Mouse (Mus musculus) MEL (cell line): ENCODE data around the gene Rbm47. TPM values are rescaled to one million over a fixed set of nuclear protein-coding genes. Genes with fewer than 3 reads are reported as not detected.

Experiments
- DNase-seq: peaks from one replicate; pipeline ENCODE4 v3.0.0; 2011; ENCODE audit warnings: low read depth, low spot score
- H3K27ac ChIP-seq: 2 replicates; pipeline ENCODE4 v1.5.1; 2012; ENCODE audit warnings: low read depth, mild to moderate bottlenecking, control low read depth, low read length, moderate library complexity; ENCODE audit not compliant: control insufficient read depth
- H3K27me3 ChIP-seq, 2 experiments: fragments of 150-350 bp in 1 of 2; sonication (generic) in 1 of 2; 2 replicates each; pipeline ENCODE4 v1.6.1; 2012; ENCODE audit warnings: low read length in 2 of 2, mild to moderate bottlenecking in 2 of 2, improper control_type of control experiment in 1 of 2, moderate library complexity in 1 of 2; ENCODE audit not compliant: insufficient read depth in 2 of 2, control insufficient read depth in 1 of 2
- H3K36me3 ChIP-seq, 2 experiments: 2 replicates each; pipeline ENCODE4 v1.6.1; 2012 to 2014; ENCODE audit warnings: low read length in 2 of 2, improper control_type of control experiment in 1 of 2, inconsistent platforms in 1 of 2, mild to moderate bottlenecking in 1 of 2; ENCODE audit not compliant: insufficient read depth in 2 of 2, control insufficient read depth in 1 of 2
- H3K4me1 ChIP-seq, 2 experiments: fragments of 150-350 bp in 1 of 2; sonication (generic) in 1 of 2; 2 replicates each; pipeline ENCODE4 v1.6.1; 2012; ENCODE audit warnings: low read length in 2 of 2, improper control_type of control experiment in 1 of 2, mild to moderate bottlenecking in 1 of 2; ENCODE audit not compliant: insufficient read depth in 2 of 2, control insufficient read depth in 1 of 2
- H3K4me3 ChIP-seq, 2 experiments: fragments of 150-350 bp in 1 of 2; sonication (generic) in 1 of 2; 2 replicates each; pipeline ENCODE4 v1.5.1; 2012; ENCODE audit warnings: low read depth in 2 of 2, low read length in 2 of 2, mild to moderate bottlenecking in 2 of 2, moderate library complexity in 2 of 2, control low read depth in 1 of 2, improper control_type of control experiment in 1 of 2; ENCODE audit not compliant: control insufficient read depth in 1 of 2, insufficient read depth in 1 of 2
- H3K79me2 ChIP-seq: 2 replicates; pipeline ENCODE4 v1.6.1; 2012; ENCODE audit warnings: mild to moderate bottlenecking, low read length, moderate library complexity; ENCODE audit not compliant: control insufficient read depth, poor library complexity, insufficient read depth
- H3K9ac ChIP-seq: 2 replicates; pipeline ENCODE4 v1.6.1; 2012; ENCODE audit warnings: low read depth, mild to moderate bottlenecking, control low read depth, low read length, moderate library complexity; ENCODE audit not compliant: control insufficient read depth, poor library complexity, severe bottlenecking
- H3K9me3 ChIP-seq: fragments of 150-350 bp; sonication (generic); replicated peaks from 2 replicates; pipeline ENCODE4 v1.6.1; 2012; ENCODE audit warnings: mild to moderate bottlenecking, low read length, improper control_type of control experiment, moderate library complexity; ENCODE audit not compliant: insufficient read depth
- CHD1 ChIP-seq: IDR thresholded peaks from 2 replicates; pipeline ENCODE4 v1.6.1; 2012; ENCODE audit warnings: low read depth, mild to moderate bottlenecking, inconsistent platforms, low read length, improper control_type of control experiment
- CHD2 ChIP-seq: IDR thresholded peaks from 2 replicates; pipeline ENCODE4 v1.6.1; 2011; ENCODE audit warnings: low read length, improper control_type of control experiment
- CTCF ChIP-seq, 3 experiments: IDR thresholded peaks in 2 of 3; conservative IDR thresholded peaks in 1 of 3; 2 replicates each; pipeline ENCODE4 v1.5.1; 2011 to 2012; ENCODE audit warnings: low read length in 3 of 3, low read depth in 2 of 3, mild to moderate bottlenecking in 2 of 3, improper control_type of control experiment in 1 of 3, inconsistent platforms in 1 of 3, mixed read lengths in 1 of 3, moderate library complexity in 1 of 3; ENCODE audit not compliant: control insufficient read depth in 1 of 3, insufficient read depth in 1 of 3, poor library complexity in 1 of 3, severe bottlenecking in 1 of 3
- E2F4 ChIP-seq: IDR thresholded peaks from 2 replicates; pipeline ENCODE4 v1.6.1; 2011; ENCODE audit warnings: low read depth, low read length, improper control_type of control experiment, borderline replicate concordance
- EP300 ChIP-seq, 2 experiments: IDR thresholded peaks; 2 replicates each; pipeline ENCODE4 v1.6.1; 2011; ENCODE audit warnings: improper control_type of control experiment in 2 of 2, low read length in 2 of 2, low read depth in 1 of 2, mild to moderate bottlenecking in 1 of 2
- ETS1 ChIP-seq: IDR thresholded peaks from 2 replicates; pipeline ENCODE4 v1.6.1; 2012; ENCODE audit warnings: low read depth, mild to moderate bottlenecking, inconsistent platforms, low read length, improper control_type of control experiment, moderate library complexity
- GABPA ChIP-seq: IDR thresholded peaks from 2 replicates; pipeline ENCODE4 v1.6.1; 2012; ENCODE audit warnings: low read depth, mild to moderate bottlenecking, inconsistent platforms, low read length, improper control_type of control experiment, moderate library complexity
- HCFC1 ChIP-seq: IDR thresholded peaks from 2 replicates; pipeline ENCODE4 v1.6.1; 2012; ENCODE audit warnings: low read depth, mild to moderate bottlenecking, inconsistent platforms, low read length, improper control_type of control experiment, moderate library complexity
- MAFK ChIP-seq: IDR thresholded peaks from 2 replicates; pipeline ENCODE4 v1.6.1; 2011; ENCODE audit warnings: low read depth, mild to moderate bottlenecking, low read length, improper control_type of control experiment, borderline replicate concordance
- MAZ ChIP-seq: IDR thresholded peaks from 2 replicates; pipeline ENCODE4 v1.6.1; 2012; ENCODE audit warnings: low read depth, mild to moderate bottlenecking, inconsistent platforms, low read length, improper control_type of control experiment
- MEF2A ChIP-seq: IDR thresholded peaks from 2 replicates; pipeline ENCODE4 v1.6.1; 2014; ENCODE audit warnings: low read depth, mild to moderate bottlenecking, inconsistent platforms, low read length, improper control_type of control experiment; ENCODE audit not compliant: poor library complexity, insufficient replicate concordance, severe bottlenecking; ENCODE audit errors: extremely low read depth
- MXI1 ChIP-seq: IDR thresholded peaks from 2 replicates; pipeline ENCODE4 v1.6.1; 2011; ENCODE audit warnings: mild to moderate bottlenecking, low read depth, low read length, improper control_type of control experiment
- MYC ChIP-seq: IDR thresholded peaks from 2 replicates; pipeline ENCODE4 v1.6.1; 2011; ENCODE audit warnings: low read depth, mild to moderate bottlenecking, low read length, improper control_type of control experiment, moderate library complexity
- NELFE ChIP-seq: IDR thresholded peaks from 2 replicates; pipeline ENCODE4 v1.6.1; 2011; ENCODE audit warnings: low read depth, low read length, improper control_type of control experiment
- RAD21 ChIP-seq: IDR thresholded peaks from 2 replicates; pipeline ENCODE4 v1.6.1; 2011; ENCODE audit warnings: mild to moderate bottlenecking, low read depth, low read length, improper control_type of control experiment
- SIN3A ChIP-seq: IDR thresholded peaks from 2 replicates; pipeline ENCODE4 v1.6.1; 2012; ENCODE audit warnings: low read length, improper control_type of control experiment, inconsistent platforms
- SMC3 ChIP-seq: IDR thresholded peaks from 2 replicates; pipeline ENCODE4 v1.6.1; 2011; ENCODE audit warnings: low read depth, low read length, improper control_type of control experiment
- TAL1 ChIP-seq: IDR thresholded peaks from 2 replicates; pipeline ENCODE4 v1.6.1; 2012; ENCODE audit warnings: mild to moderate bottlenecking, inconsistent platforms, low read length, moderate library complexity, mixed read lengths
- TBP ChIP-seq: IDR thresholded peaks from 2 replicates; pipeline ENCODE4 v1.8.0; 2011; ENCODE audit warnings: low read depth, low read length, improper control_type of control experiment
- TCF12 ChIP-seq: IDR thresholded peaks from 2 replicates; pipeline ENCODE4 v1.6.1; 2014; ENCODE audit warnings: low read depth, mild to moderate bottlenecking, inconsistent platforms, low read length, improper control_type of control experiment, moderate library complexity
- UBTF ChIP-seq: IDR thresholded peaks from 2 replicates; pipeline ENCODE4 v1.6.1; 2012; ENCODE audit warnings: low read depth, mild to moderate bottlenecking, inconsistent platforms, low read length, improper control_type of control experiment, moderate library complexity, borderline replicate concordance; ENCODE audit not compliant: insufficient read depth
- USF1 ChIP-seq: IDR thresholded peaks from 2 replicates; pipeline ENCODE4 v1.6.1; 2014; ENCODE audit warnings: low read depth, mild to moderate bottlenecking, inconsistent platforms, low read length, improper control_type of control experiment, moderate library complexity
- USF2 ChIP-seq, 2 experiments: IDR thresholded peaks; 2 replicates each; pipeline ENCODE4 v1.6.1; 2011 to 2012; ENCODE audit warnings: improper control_type of control experiment in 2 of 2, low read length in 2 of 2, borderline replicate concordance in 1 of 2, inconsistent platforms in 1 of 2, low read depth in 1 of 2, mild to moderate bottlenecking in 1 of 2; ENCODE audit not compliant: insufficient read depth in 1 of 2
- ZC3H11A ChIP-seq: IDR thresholded peaks from 2 replicates; pipeline ENCODE4 v1.6.1; 2012; ENCODE audit warnings: low read depth, mild to moderate bottlenecking, inconsistent platforms, low read length, improper control_type of control experiment
- ZKSCAN1 ChIP-seq: IDR thresholded peaks from 2 replicates; pipeline ENCODE4 v1.6.1; 2012; ENCODE audit warnings: low read depth, mild to moderate bottlenecking, inconsistent platforms, low read length, improper control_type of control experiment, moderate library complexity
- ZNF384 ChIP-seq: IDR thresholded peaks from 2 replicates; pipeline ENCODE4 v1.6.1; 2012; ENCODE audit warnings: low read depth, mild to moderate bottlenecking, inconsistent platforms, low read length, improper control_type of control experiment
- polyA plus RNA-seq, 2 experiments: library from polyadenylated mRNA; stranded (reverse) in 1 of 2; unstranded in 1 of 2; fragments of >175 nt in 1 of 2; fragments of >200 nt in 1 of 2; gene quantifications; 2 replicates each; pipeline versions ENCODE4 v1.2.1 to v1.2.4; 2012; ENCODE audit warnings: low replicate concordance in 2 of 2, low read depth in 1 of 2; ENCODE audit not compliant: insufficient read length in 2 of 2, insufficient read depth in 1 of 2, missing spikeins in 1 of 2
- total RNA-seq: library from RNA; depleted of rRNA; stranded (reverse); fragments of 300-350 nt; gene quantifications from 2 replicates; pipeline ENCODE4 v1.2.3, GENCODE M21; 2012

Gene Rbm47
- total and polyA plus RNA-seq, 3 experiments, result not detected

GRCm38 (mm10) chr5:66168462-66169098, 4.3 kb downstream of the Rbm47 start:
- no peak overlapping the region for H3K4me3 ChIP-seq
- H3K9ac ChIP-seq, result no peak overlapping the region
- H3K36me3 ChIP-seq, result no peaks in the 10 kb centered on the region
- no peaks in the 10 kb centered on the region for H3K79me2 ChIP-seq
- no peak overlapping the region for H3K27ac ChIP-seq
- no peaks in the 10 kb centered on the region for H3K4me1 ChIP-seq
- DNase-seq, result no peak
- no peaks in the 10 kb centered on the region for H3K9me3 ChIP-seq
- TF ChIP-seq CHD2, result no peak
- TF ChIP-seq MXI1, result no peak
- no peak for TF ChIP-seq TCF12
- no peak for TF ChIP-seq GABPA
- no peak for TF ChIP-seq ZC3H11A
- TF ChIP-seq CHD1, result no peak
- no peak for TF ChIP-seq EP300 (IDR thresholded peaks at IDR 0.05; ENCODE audit: low read depth in 1 of 2, low read length in 2 of 2)
- TF ChIP-seq UBTF, result no peak
- no peak for TF ChIP-seq RAD21
- TF ChIP-seq HCFC1, result no peak
- no peak for TF ChIP-seq SIN3A
- TF ChIP-seq ETS1, result no peak
- no peak for TF ChIP-seq ZKSCAN1
- no peak for TF ChIP-seq USF2 (IDR thresholded peaks at IDR 0.05; ENCODE audit: borderline replicate concordance in 1 of 2, insufficient read depth in 1 of 2, low read depth in 1 of 2, low read length in 2 of 2)
- no peak for TF ChIP-seq NELFE
- no peak for TF ChIP-seq MAZ
- TF ChIP-seq MEF2A, result no peak
- TF ChIP-seq MYC, result no peak
- 0 out of 4 replicates have a peak, but pooled peaks cover 0 to 1% of the 10 kb centered on the region in 2 experiments for H3K27me3 ChIP-seq

DNA sequence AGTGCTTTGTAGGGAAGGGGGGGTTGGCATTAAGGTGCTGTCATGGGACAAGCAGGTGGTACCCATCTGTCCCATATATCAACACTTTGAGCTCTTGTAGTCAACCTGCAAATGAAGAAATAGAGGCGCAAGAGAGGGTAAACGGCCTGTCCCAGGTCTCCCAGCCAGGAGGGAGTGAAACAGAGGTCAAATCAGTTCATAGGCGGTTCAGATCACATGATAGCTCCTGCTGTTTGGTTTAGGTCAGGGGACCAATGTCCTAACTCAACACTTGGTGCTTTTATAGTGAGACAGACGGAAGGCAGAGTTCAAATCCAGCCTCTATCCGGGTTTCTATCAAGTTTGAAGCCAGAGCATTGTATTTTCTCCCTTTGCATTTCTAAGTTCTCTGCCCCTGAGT, 6.0 kb downstream of the Rbm47 start:
- 0 out of 4 replicates have a peak, but pooled peaks cover 0 to 1% of the 10 kb centered on the region in 2 experiments for H3K27me3 ChIP-seq
- no peaks in the 10 kb centered on the region for H3K36me3 ChIP-seq
- no peak overlapping the region for H3K27ac ChIP-seq
- TF ChIP-seq E2F4 (no peak), MAFK (no peak), CHD1 (no peak), TAL1 (no peak), ZNF384 (no peak), USF1 (no peak), ZC3H11A (no peak), TBP (no peak), TCF12 (no peak), SMC3 (no peak), CTCF (IDR thresholded peaks at IDR 0.05 in 2 of 3, conservative IDR thresholded peaks at IDR 0.05 in 1 of 3; ENCODE audit: control insufficient read depth in 1 of 3, insufficient read depth in 1 of 3, low read depth in 2 of 3, low read length in 3 of 3, poor library complexity in 1 of 3, severe bottlenecking in 1 of 3) (no peak), RAD21 (no peak)
- H3K9me3 ChIP-seq, result no peaks in the 10 kb centered on the region
- no peak for DNase-seq
- H3K79me2 ChIP-seq, result no peaks in the 10 kb centered on the region
- no peak overlapping the region for H3K9ac ChIP-seq
- H3K4me1 ChIP-seq, result no peaks in the 10 kb centered on the region
- no peak overlapping the region for H3K4me3 ChIP-seq
